Mouse (Mus musculus): ENCODE measurements around the gene Apbb2.

DNA sequence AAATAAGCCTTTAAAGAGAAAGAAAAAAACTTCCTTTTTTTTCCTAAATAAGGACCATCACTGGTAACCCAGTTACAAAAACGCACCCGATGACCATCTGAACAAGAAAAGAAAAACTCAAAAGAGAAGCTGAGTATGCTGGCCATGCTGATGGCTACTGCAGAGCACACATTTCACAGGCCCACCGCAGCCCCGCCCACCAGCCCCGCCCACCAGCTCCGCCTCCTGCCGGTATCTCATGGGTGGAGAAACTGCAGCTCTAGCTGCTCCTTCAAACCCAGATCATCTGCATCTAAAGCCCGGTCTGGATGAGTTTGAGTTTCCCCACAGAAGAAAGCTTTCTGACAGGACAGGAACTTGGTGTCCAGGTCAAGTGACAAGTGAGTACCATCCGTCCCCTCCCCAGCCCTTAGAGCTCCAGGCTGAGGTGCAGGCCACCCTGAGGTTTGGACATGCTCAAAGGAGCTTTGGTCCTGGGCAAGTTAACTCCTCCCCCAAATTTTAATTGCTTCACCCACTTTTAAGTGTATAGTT is 16.2 kb downstream of the Apbb2 start:
- TF ChIP-seq CTCF (IDR thresholded peaks at IDR 0.05): no peak
- no peak for TF ChIP-seq EP300 (IDR thresholded peaks at IDR 0.05; ENCODE audit: insufficient read depth, low read depth, low read length)
